Mouse (Mus musculus) G1E (cell line): ENCODE measurements around the gene Rsph3b.
"Not testable (repeated sequence)": the region's sequence is repeated elsewhere in the genome, so short reads cannot be mapped to it uniquely, and the experiment has no call there.

ENCODE experiments used
- CTCF ChIP-seq: IDR thresholded peaks from 2 replicates; pipeline ENCODE4 v1.5.1; 2012; ENCODE audit warnings: low read depth, low read length, inconsistent platforms, mixed read lengths
- GATA1 ChIP-seq: IDR thresholded peaks from 2 replicates; pipeline ENCODE4 v1.6.1; 2012; ENCODE audit warnings: borderline replicate concordance, low read length, inconsistent platforms, mixed read lengths
- TAL1 ChIP-seq: conservative IDR thresholded peaks from 2 replicates; pipeline ENCODE4 v1.6.1; 2012; ENCODE audit warnings: low read depth, low read length, inconsistent platforms, mixed read lengths

GRCm38 (mm10) chr17:6915282-6915681 lies 33.2 kb downstream of the Rsph3b start:
- TF ChIP-seq CTCF, GATA1, TAL1: not testable (repeated sequence)
